ENCODE assay signal across 8 mouse cellular contexts in the genomic region with DNA sequence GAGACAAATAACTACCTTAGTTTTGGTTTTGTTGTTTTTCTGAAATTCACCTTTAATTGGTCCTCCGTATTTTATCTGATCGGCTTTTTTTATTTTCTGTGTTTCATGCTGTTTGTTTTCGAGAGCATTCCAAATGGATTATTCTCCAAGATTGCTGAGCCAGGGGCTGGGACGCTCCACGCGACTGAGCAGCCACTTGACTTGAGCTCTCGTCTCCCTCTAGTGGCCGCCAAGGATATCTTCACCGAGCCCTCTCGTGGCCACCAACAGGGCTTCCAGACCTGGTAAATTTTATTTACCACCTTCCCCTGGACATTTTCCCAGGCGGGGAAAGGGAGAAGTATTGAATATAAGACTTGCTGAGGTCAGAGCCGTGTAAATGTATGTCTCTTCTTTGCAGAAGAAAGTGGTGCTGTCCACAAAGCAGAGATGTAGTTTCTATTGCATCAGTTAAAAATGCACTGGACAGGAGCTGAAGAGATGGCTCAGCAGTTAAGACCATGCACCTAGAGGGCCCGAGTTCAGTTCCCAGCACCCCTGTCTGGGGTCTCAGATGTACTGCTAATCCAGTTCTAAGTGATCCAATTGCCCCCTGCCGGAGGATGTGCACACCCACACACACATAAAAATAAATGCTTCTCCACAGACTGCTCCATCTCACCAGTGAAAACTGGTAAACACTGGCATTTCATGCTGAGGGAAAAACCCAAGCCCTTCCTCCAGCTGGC.
A peak's percentile ranks its signal among the peaks of the same experiment; 100 is the strongest.
DNase-seq lines count a peak whose midpoint lies in the region; ATAC-seq and TF ChIP-seq lines count a peak whose summit lies in the region.

No protein-coding gene starts in this region.

- ATAC-seq in heart, embryonic 16.5 days (replicated peaks; ENCODE audit: extremely low read depth, insufficient read depth, low FRiP score), result peak; percentile 76
- no peak for ATAC-seq in liver, embryonic 14.5 days (ENCODE audit: insufficient read depth)
- ATAC-seq in neural tube, embryonic 11.5 days (ENCODE audit: insufficient read depth, low FRiP score, low TSS enrichment), result peak; percentile 89

- peak; percentile 69 for DNase-seq in ES-E14 (ENCODE audit: low read depth, low spot score)
- peak; percentile 35 for DNase-seq in fibroblast of lung, adult 2 months (ENCODE audit: low read depth)
- DNase-seq in kidney, postnatal 25 days, result peak; percentile 75 to 79
- peak in 2 of 3 experiments; percentile 5 to 14 for DNase-seq in liver, embryonic 14.5 days (ENCODE audit: low read depth in 3 of 3, low spot score in 3 of 3)
- peak; percentile 80 for DNase-seq in neural tube, embryonic 11.5 days (ENCODE audit: low spot score)
- DNase-seq in thymus, postnatal 0 days (ENCODE audit: low spot score), result peak; percentile 41

- peaks cover 0 to 3% of the 10 kb centered on the region in 2 experiments; a peak in 1 of 4 replicates for H3K4me1 ChIP-seq in ES-E14 (ENCODE audit: control insufficient read depth in 2 of 2, insufficient read depth in 2 of 2, low read length in 2 of 2, poor library complexity in 1 of 2)
- peaks cover 6% of the 10 kb centered on the region; the same call in 1 of the 2 replicates for H3K4me1 ChIP-seq in brown adipose tissue, adult 24 weeks (ENCODE audit: control insufficient read depth, insufficient read depth, insufficient read length, low read length)
- 0 out of 2 replicates have a peak, but pooled peaks cover 3% of the 10 kb centered on the region for H3K4me1 ChIP-seq in heart, embryonic 16.5 days (ENCODE audit: control insufficient read depth, insufficient read depth, low read length)
- no peaks in the 10 kb centered on the region; a peak in 1 of 4 replicates for H3K4me1 ChIP-seq in liver, embryonic 14.5 days (replicated peaks; ENCODE audit: control insufficient read depth in 2 of 2, insufficient read depth in 2 of 2, low read length in 1 of 2)
- no peaks in the 10 kb centered on the region for H3K4me1 ChIP-seq in neural tube, embryonic 11.5 days (ENCODE audit: control insufficient read depth, insufficient read depth, low read length)

- H3K27ac ChIP-seq in ES-E14 (ENCODE audit: insufficient read depth, low read depth, low read length, poor library complexity, severe bottlenecking), result no peak overlapping the region
- H3K27ac ChIP-seq in brown adipose tissue, adult 24 weeks (replicated peaks; ENCODE audit: low read depth, low read length), result no peak overlapping the region
- H3K27ac ChIP-seq in heart, embryonic 16.5 days (ENCODE audit: low read length), result no peak overlapping the region
- H3K27ac ChIP-seq in liver, embryonic 14.5 days, result no peak overlapping the region
- H3K27ac ChIP-seq in neural tube, embryonic 11.5 days (ENCODE audit: low read depth, low read length), result no peak overlapping the region

- H3K27me3 ChIP-seq in heart, embryonic 16.5 days (ENCODE audit: control insufficient read depth, insufficient read depth, low read length), result no peaks in the 10 kb centered on the region
- H3K27me3 ChIP-seq in liver, embryonic 14.5 days (ENCODE audit: control insufficient read depth, insufficient read depth, low read length), result no peaks in the 10 kb centered on the region
- no peaks in the 10 kb centered on the region for H3K27me3 ChIP-seq in neural tube, embryonic 11.5 days (ENCODE audit: control insufficient read depth, insufficient read depth, low read length)

- H3K36me3 ChIP-seq in ES-E14 (ENCODE audit: control insufficient read depth, insufficient read depth, low read length, poor library complexity, severe bottlenecking), result no peaks in the 10 kb centered on the region
- no peaks in the 10 kb centered on the region for H3K36me3 ChIP-seq in heart, embryonic 16.5 days (ENCODE audit: control insufficient read depth, insufficient read depth)
- no peaks in the 10 kb centered on the region for H3K36me3 ChIP-seq in liver, embryonic 14.5 days (replicated peaks; ENCODE audit: control insufficient read depth, insufficient read depth, low read depth)
- no peaks in the 10 kb centered on the region for H3K36me3 ChIP-seq in neural tube, embryonic 11.5 days (ENCODE audit: control insufficient read depth, insufficient read depth, low read length)

- WGBS in heart, embryonic 16.5 days, result 9% methylated on average over 14 of the region's 14 CpGs
- WGBS in liver, embryonic 14.5 days (ENCODE audit: insufficient replicate concordance), result 8% methylated on average over 14 of the region's 14 CpGs
- WGBS in neural tube, embryonic 11.5 days, result 13% methylated on average over 14 of the region's 14 CpGs

- in situ Hi-C loops in ES-E14 (cut with MboI; ENCODE audit: low sequenced_read_pairs in 2 of 2, unreplicated experiment in 2 of 2), result no loop called here

- peak; percentile 80 for TF ChIP-seq CTCF in liver, embryonic 14.5 days (IDR thresholded peaks at IDR 0.05; ENCODE audit: low read depth)

- H3K4me3 ChIP-seq in ES-E14 (ENCODE audit: insufficient read depth in 1 of 2, low read depth in 1 of 2, low read length in 2 of 2, poor library complexity in 1 of 2, severe bottlenecking in 1 of 2), result peak overlapping the region in 1 of 2 experiments; percentile 14; a peak in 2 of 4 replicates
- 0 out of 2 replicates have a peak overlapping the region, but pooled peaks have one; percentile 17 for H3K4me3 ChIP-seq in brown adipose tissue, adult 24 weeks (ENCODE audit: insufficient read depth, low read depth, low read length)
- H3K4me3 ChIP-seq in heart, embryonic 16.5 days (ENCODE audit: low read length), result peak overlapping the region; percentile 43
- peak overlapping the region in 1 of 2 experiments; percentile 10; a peak in 1 of 4 replicates for H3K4me3 ChIP-seq in liver, embryonic 14.5 days (ENCODE audit: insufficient read depth in 1 of 2, low read depth in 2 of 2, low read length in 2 of 2)
- H3K4me3 ChIP-seq in neural tube, embryonic 11.5 days (ENCODE audit: low read depth, low read length), result peak overlapping the region; percentile 10; the same call in 1 of the 2 replicates

- no peak for TF ChIP-seq EP300 in liver, embryonic 14.5 days (IDR thresholded peaks at IDR 0.05; ENCODE audit: low read depth)

- peak overlapping the region; percentile 68 for H3K4me2 ChIP-seq in heart, embryonic 16.5 days (ENCODE audit: low read depth, low read length)
- H3K4me2 ChIP-seq in liver, embryonic 14.5 days (ENCODE audit: low read depth), result peak overlapping the region; percentile 56
- peak overlapping the region; percentile 47 for H3K4me2 ChIP-seq in neural tube, embryonic 11.5 days (ENCODE audit: low read depth)

- H3K9me3 ChIP-seq in ES-E14 (ENCODE audit: control insufficient read depth, insufficient read depth, low read depth, low read length), result no peaks in the 10 kb centered on the region
- no peaks in the 10 kb centered on the region for H3K9me3 ChIP-seq in heart, embryonic 16.5 days (replicated peaks; ENCODE audit: control insufficient read depth, low read length)
- H3K9me3 ChIP-seq in liver, embryonic 14.5 days (ENCODE audit: control insufficient read depth, low read length), result no peaks in the 10 kb centered on the region
- no peaks in the 10 kb centered on the region for H3K9me3 ChIP-seq in neural tube, embryonic 11.5 days (ENCODE audit: control insufficient read depth, low read length)

- H3K9ac ChIP-seq in ES-E14 (ENCODE audit: insufficient read depth, low read depth, low read length, poor library complexity, severe bottlenecking), result no peak overlapping the region
- H3K9ac ChIP-seq in heart, embryonic 16.5 days (ENCODE audit: low read length), result 0 out of 2 replicates have a peak overlapping the region, but pooled peaks have one; percentile 3
- H3K9ac ChIP-seq in liver, embryonic 14.5 days (replicated peaks), result no peak overlapping the region
- no peak overlapping the region for H3K9ac ChIP-seq in neural tube, embryonic 11.5 days (ENCODE audit: low read length)

TF ChIP-seq in ES-E14, 5 proteins besides CTCF, POLR2A, EP300 and RAD21:
- TF ChIP-seq ZNF384 (IDR thresholded peaks at IDR 0.05; ENCODE audit: low read depth, low read length) (no peak), MAFK (IDR thresholded peaks at IDR 0.05; ENCODE audit: insufficient read depth, low read depth, low read length) (peak; percentile 51; the same call in 1 of the 2 replicates), CHD2 (IDR thresholded peaks at IDR 0.05; ENCODE audit: low read depth, low read length) (no peak), ZC3H11A (IDR thresholded peaks at IDR 0.05; ENCODE audit: borderline replicate concordance, low read depth, low read length) (peak; percentile 57; the same call in 1 of the 2 replicates), HCFC1 (IDR thresholded peaks at IDR 0.05; ENCODE audit: borderline replicate concordance, insufficient read depth, low read length) (no peak)

Comparison
In these comparisons a context has a peak if more than half of its experiments do, and no peak if none do; other contexts are left out.
1. DNase-seq: peak in every context shown above with its lines; median percentile 80 in neural tube, embryonic 11.5 days; 77 in kidney, postnatal 25 days; 69 in ES-E14; 41 in thymus, postnatal 0 days; 35 in fibroblast of lung, adult 2 months; 10 in liver, embryonic 14.5 days.